Comparison of ENCODE assay signal across 8 mouse cellular contexts in the genomic region with DNA sequence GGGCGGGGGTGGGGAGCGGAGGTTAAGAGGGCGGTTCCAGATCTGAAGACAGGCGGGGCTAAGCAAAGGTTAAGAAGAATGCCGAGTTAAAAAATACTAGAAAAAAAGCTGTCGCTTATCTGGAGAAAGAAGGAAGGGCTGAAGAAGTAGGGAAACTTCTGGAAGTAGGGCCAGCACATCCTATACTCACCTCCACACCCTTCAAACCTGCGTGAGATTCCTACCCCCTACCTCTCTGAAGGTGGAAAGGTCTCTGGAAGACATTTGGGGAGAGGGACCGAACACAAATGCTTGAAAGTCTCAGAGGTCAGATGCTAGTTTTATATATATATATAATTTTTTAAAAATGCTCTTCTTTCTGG. TPM values are rescaled to one million over a fixed set of nuclear protein-coding genes. Genes with fewer than 3 reads are reported as not detected.
A peak's percentile ranks its signal among the peaks of the same experiment; 100 is the strongest.
DNase-seq lines count a peak whose midpoint lies in the region; ATAC-seq and TF ChIP-seq lines count a peak whose summit lies in the region.

No protein-coding gene starts in this region.

- H3K4me2 ChIP-seq in heart, embryonic 14.5 days (ENCODE audit: low read length): peak overlapping the region; percentile 82
- peak overlapping the region; percentile 72 for H3K4me2 ChIP-seq in forebrain, embryonic 16.5 days (ENCODE audit: low read length)
- H3K4me2 ChIP-seq in liver, embryonic 16.5 days (ENCODE audit: low read depth, low read length): peak overlapping the region; percentile 73

- H3K9me3 ChIP-seq in heart, embryonic 14.5 days (ENCODE audit: control insufficient read depth, low read length): no peaks in the 10 kb centered on the region
- H3K9me3 ChIP-seq in ES-Bruce4 (replicated peaks; ENCODE audit: control insufficient read depth, insufficient read depth, low read length, poor library complexity, severe bottlenecking): no peaks in the 10 kb centered on the region
- no peaks in the 10 kb centered on the region for H3K9me3 ChIP-seq in forebrain, embryonic 16.5 days (ENCODE audit: control insufficient read depth, low read length)
- H3K9me3 ChIP-seq in liver, embryonic 16.5 days (replicated peaks; ENCODE audit: control insufficient read depth, low read length): no peaks in the 10 kb centered on the region

- H3K27me3 ChIP-seq in heart, embryonic 14.5 days (ENCODE audit: control insufficient read depth, insufficient read depth, low read length): no peaks in the 10 kb centered on the region
- H3K27me3 ChIP-seq in ES-Bruce4 (ENCODE audit: control insufficient read depth, insufficient read depth, low read length, poor library complexity, severe bottlenecking): no peaks in the 10 kb centered on the region; the same call in 1 of the 2 replicates
- no peaks in the 10 kb centered on the region for H3K27me3 ChIP-seq in forebrain, embryonic 16.5 days (replicated peaks; ENCODE audit: control insufficient read depth, insufficient read depth, low read length)
- no peaks in the 10 kb centered on the region for H3K27me3 ChIP-seq in liver, embryonic 16.5 days (ENCODE audit: control insufficient read depth, insufficient read depth, low read depth, low read length)

- no peak overlapping the region for H3K27ac ChIP-seq in heart, embryonic 14.5 days (replicated peaks in 1 of 2; ENCODE audit: control insufficient read depth in 1 of 2, insufficient read depth in 1 of 2, low read depth in 2 of 2, low read length in 2 of 2)
- no peak overlapping the region for H3K27ac ChIP-seq in ES-Bruce4 (ENCODE audit: insufficient read depth, low read length)
- H3K27ac ChIP-seq in forebrain, embryonic 16.5 days (ENCODE audit: low read length): no peak overlapping the region
- no peak overlapping the region for H3K27ac ChIP-seq in liver, embryonic 16.5 days (ENCODE audit: low read length)

- H3K4me3 ChIP-seq in heart, embryonic 14.5 days (ENCODE audit: control insufficient read depth in 1 of 2, insufficient read depth in 1 of 2, low read depth in 1 of 2, low read length in 2 of 2): peak overlapping the region; percentile 49 to 60
- H3K4me3 ChIP-seq in ES-Bruce4 (ENCODE audit: low read depth, low read length): peak overlapping the region; percentile 66
- peak overlapping the region; percentile 49 for H3K4me3 ChIP-seq in forebrain, embryonic 16.5 days (replicated peaks; ENCODE audit: low read length)
- peak overlapping the region; percentile 63 for H3K4me3 ChIP-seq in liver, embryonic 16.5 days (ENCODE audit: low read depth, low read length)

- no peak for ATAC-seq in heart, embryonic 14.5 days (ENCODE audit: insufficient number of reproducible peaks, insufficient read depth, low FRiP score, low read depth)
- ATAC-seq in forebrain, embryonic 16.5 days: no peak
- ATAC-seq in liver, embryonic 16.5 days (ENCODE audit: low read depth): no peak

- H3K4me1 ChIP-seq in heart, embryonic 14.5 days (ENCODE audit: control insufficient read depth in 2 of 2, insufficient read depth in 2 of 2, low read length in 2 of 2): peaks cover 0 to 3% of the 10 kb centered on the region in 2 experiments; a peak in 1 of 4 replicates
- no peaks in the 10 kb centered on the region for H3K4me1 ChIP-seq in ES-Bruce4 (ENCODE audit: control insufficient read depth, insufficient read depth, low read length)
- H3K4me1 ChIP-seq in forebrain, embryonic 16.5 days (replicated peaks; ENCODE audit: control insufficient read depth, insufficient read depth, low read length): peaks cover 5% of the 10 kb centered on the region
- peaks cover 11% of the 10 kb centered on the region for H3K4me1 ChIP-seq in liver, embryonic 16.5 days (ENCODE audit: control insufficient read depth, low read depth, low read length)

- TF ChIP-seq CTCF in ES-Bruce4 (IDR thresholded peaks at IDR 0.05; ENCODE audit: low read depth, low read length): no peak

- no peak for DNase-seq in heart, adult 8-10 months (ENCODE audit: low spot score)
- no peak for DNase-seq in embryo, embryonic 10 days (ENCODE audit: low spot score)
- DNase-seq in layer of hippocampus, adult 11-12 months (ENCODE audit: low spot score): no peak
- no peak for DNase-seq in MN1 (ENCODE audit: low spot score)

- TF ChIP-seq EP300 in ES-Bruce4 (IDR thresholded peaks at IDR 0.05; ENCODE audit: insufficient read depth, low read depth, low read length): no peak

- WGBS in heart, embryonic 14.5 days: 9% methylated on average over 8 of the region's 8 CpGs
- 10% methylated on average over 8 of the region's 8 CpGs for WGBS in forebrain, embryonic 16.5 days
- WGBS in liver, embryonic 16.5 days (ENCODE audit: insufficient replicate concordance): 9% methylated on average over 8 of the region's 8 CpGs

- H3K9ac ChIP-seq in heart, embryonic 14.5 days (ENCODE audit: low read length): peak overlapping the region; percentile 79; the same call in 1 of the 2 replicates
- H3K9ac ChIP-seq in ES-Bruce4 (ENCODE audit: low read depth, poor library complexity, severe bottlenecking): no peak overlapping the region
- H3K9ac ChIP-seq in forebrain, embryonic 16.5 days (replicated peaks; ENCODE audit: low read depth, low read length): peak overlapping the region; percentile 55; the same call in 1 of the 2 replicates
- H3K9ac ChIP-seq in liver, embryonic 16.5 days (ENCODE audit: low read depth, low read length): no peak overlapping the region

- TF ChIP-seq POLR2A in ES-Bruce4 (IDR thresholded peaks at IDR 0.05; ENCODE audit: insufficient read depth, low read length): no peak

- no peaks in the 10 kb centered on the region for H3K36me3 ChIP-seq in heart, embryonic 14.5 days (ENCODE audit: control insufficient read depth, insufficient read depth, low read length)
- H3K36me3 ChIP-seq in ES-Bruce4 (ENCODE audit: control insufficient read depth, insufficient read depth, low read length, poor library complexity, severe bottlenecking): no peaks in the 10 kb centered on the region
- H3K36me3 ChIP-seq in forebrain, embryonic 16.5 days (ENCODE audit: control insufficient read depth, insufficient read depth): no peaks in the 10 kb centered on the region
- H3K36me3 ChIP-seq in liver, embryonic 16.5 days (ENCODE audit: control insufficient read depth, insufficient read depth): no peaks in the 10 kb centered on the region

RNA-seq across cellular contexts. Expression of a gene that starts 0.3 kb away (rescaled TPM):
- 6.3 and 6.5 TPM in 2 replicates for polyA plus RNA-seq in heart, embryonic 14.5 days (2014; fragmentation: Nextera tagmentation; extraction: Ambion mirVana)
- total RNA-seq in heart, adult 8-10 months (2022): 1 to 10 TPM; 3.5 to 5.1 (median 4.6) TPM
- 13.9 and 14.0 TPM in 2 replicates for polyA plus RNA-seq in ES-Bruce4 (2011; ENCODE audit: insufficient read depth, insufficient read length, low read depth, missing spikeins)
- polyA plus RNA-seq in forebrain, embryonic 16.5 days (2015; fragmentation: Nextera tagmentation; extraction: Ambion mirVana): 0.87 and 1.3 TPM in 2 replicates
- 15.2 and 17.5 TPM in 2 replicates for polyA plus RNA-seq in liver, embryonic 16.5 days (2015; fragmentation: Nextera tagmentation; extraction: Ambion mirVana)

RNA-seq across cellular contexts. Expression of a gene that starts 27.2 kb away (rescaled TPM):
- polyA plus RNA-seq in heart, embryonic 14.5 days (2014; fragmentation: Nextera tagmentation; extraction: Ambion mirVana): 14.8 and 16.4 TPM in 2 replicates
- total RNA-seq in heart, adult 8-10 months (2022): 10 to 100 TPM in 3 of 4 experiments, 1 to 10 TPM in 1; 8.6 to 12.2 (median 11.6) TPM
- polyA plus RNA-seq in ES-Bruce4 (2011; ENCODE audit: insufficient read depth, insufficient read length, low read depth, missing spikeins): 0.45 and 1.0 TPM in 2 replicates
- 5.0 and 6.7 TPM in 2 replicates for polyA plus RNA-seq in forebrain, embryonic 16.5 days (2015; fragmentation: Nextera tagmentation; extraction: Ambion mirVana)
- polyA plus RNA-seq in liver, embryonic 16.5 days (2015; fragmentation: Nextera tagmentation; extraction: Ambion mirVana): 0.45 and 0.55 TPM in 2 replicates

Comparison
In these comparisons a context has a peak if more than half of its experiments do, and no peak if none do; other contexts are left out.
1. H3K9ac ChIP-seq: peak in heart, embryonic 14.5 days (single experiment) and forebrain, embryonic 16.5 days (single experiment); none in ES-Bruce4 (single experiment) and liver, embryonic 16.5 days (single experiment).
2. Peak in every context shown above with its lines, with median percentiles within 50 percentile points of each other: H3K4me2 ChIP-seq and H3K4me3 ChIP-seq.